Mouse (Mus musculus): ENCODE data around the gene Oog2.
"Not testable (repeated sequence)": the region's sequence is repeated elsewhere in the genome, so short reads cannot be mapped to it uniquely, and the experiment has no call there.

Oog2 gene

DNA sequence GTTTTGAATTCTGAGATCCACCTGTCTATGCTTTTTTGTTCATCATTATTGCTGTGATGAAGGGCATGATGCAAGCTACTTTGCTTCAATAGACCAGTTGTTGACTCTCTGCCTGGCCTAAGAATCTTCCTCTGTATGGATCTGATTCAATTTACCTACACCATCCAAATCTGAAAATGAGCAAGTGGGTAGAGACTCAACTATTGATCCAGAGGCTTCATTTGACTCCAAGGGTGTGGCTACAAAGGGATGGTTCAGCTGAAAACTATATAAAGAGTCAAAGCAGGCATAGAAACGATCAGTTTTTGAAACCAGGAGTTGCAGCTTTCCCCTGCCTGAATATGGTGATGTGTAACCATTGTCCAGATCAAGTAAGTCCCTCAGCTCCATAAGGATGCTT lies at the start of gene Oog2:
Gene Oog2, plus strand, starts transcription at position 301 of the 400 bp plus-strand sequence.
- CTCF ChIA-PET = no interaction called here

DNA sequence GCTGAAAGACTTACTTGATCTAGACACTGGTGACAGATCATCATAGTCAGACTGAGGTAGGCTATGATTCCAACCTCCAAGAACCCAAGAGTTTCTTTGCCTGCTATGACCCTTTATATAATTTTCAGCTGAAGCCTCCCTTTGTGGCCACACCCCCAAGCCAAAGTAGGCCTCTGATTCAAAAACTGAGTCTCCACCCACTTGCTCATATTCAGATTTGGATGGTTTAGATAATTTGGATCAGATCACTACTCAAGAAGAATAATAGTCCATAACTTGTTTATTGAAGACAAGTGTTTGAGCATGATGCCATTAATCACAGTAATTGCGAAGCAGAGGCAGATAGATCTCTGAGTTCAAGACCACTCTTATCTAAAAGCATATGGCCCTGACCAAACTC lies 28.0 kb upstream of the Oog2 start, which contains the start of gene Oog3:
Gene Oog3, minus strand, starts transcription at position 101 of the 400 bp plus-strand sequence.
- CTCF ChIA-PET = no interaction called here

DNA sequence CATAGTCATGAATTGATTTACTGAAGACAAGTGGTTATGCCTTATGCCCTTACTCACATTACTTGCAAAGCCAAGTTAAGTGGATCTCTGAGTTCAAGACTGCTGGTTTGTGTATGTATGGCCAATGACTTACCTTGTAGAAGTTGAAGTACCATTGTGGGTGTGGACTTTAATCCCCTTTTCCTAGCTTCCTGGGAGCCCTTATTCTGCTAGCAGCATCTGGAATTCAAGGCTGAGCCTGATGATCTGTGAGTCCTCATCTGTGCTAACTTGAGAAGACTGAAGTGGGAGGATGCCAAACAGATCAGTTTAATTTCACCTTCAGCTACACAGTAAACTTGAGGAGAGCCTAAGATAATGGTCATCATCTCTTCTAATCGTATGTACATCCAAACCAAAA lies 22.7 kb downstream of the Oog2 start, which contains the start of gene C87977:
Gene C87977, minus strand, starts transcription at position 101 of the 400 bp plus-strand sequence.
- CTCF ChIA-PET = not testable (repeated sequence)

Measured in spleen, embryonic (tissue).